Mouse (Mus musculus): ENCODE results near the gene Olfr1204. TPM values are rescaled to one million over a fixed set of nuclear protein-coding genes. Genes with fewer than 3 reads are reported as not detected.

Gene Olfr1204
- not detected in 2 replicates for polyA plus RNA-seq (2016; fragmentation: Nextera tagmentation; extraction: Ambion mirVana)

DNA sequence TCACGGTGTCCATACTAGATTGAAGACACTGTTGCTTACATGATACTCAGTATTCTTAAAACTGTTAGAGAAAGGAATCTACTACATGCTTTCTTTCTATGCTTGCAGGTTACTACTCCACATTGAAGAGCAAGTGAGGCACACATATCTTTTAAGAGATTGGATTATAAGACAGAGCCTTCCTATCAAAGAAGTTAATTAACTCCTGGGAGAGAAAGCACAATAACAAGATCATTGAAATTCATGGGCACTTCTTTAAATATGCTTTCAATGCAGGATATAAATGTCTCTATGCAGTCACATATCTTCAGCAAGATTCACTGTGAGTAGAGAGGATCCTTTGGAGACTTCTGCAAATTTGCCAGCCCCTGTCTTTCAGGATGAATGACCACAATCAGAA lies at the start of gene Olfr1204:
Gene Olfr1204, plus strand, starts transcription at position 301 of the 400 bp plus-strand sequence.
- Histone ChIP-seq H3K27me3 (ENCODE audit: insufficient read depth, poor library complexity, severe bottlenecking) (no peaks in the 10 kb centered on the region), H3K9me3 (no peaks in the 10 kb centered on the region), H3K4me3 (no peak within 1 kb of the TSS), H3K36me3 (no peaks in the 10 kb centered on the region), H3K27ac (no peak within 1 kb of the TSS), H3K4me1 (no peaks in the 10 kb centered on the region)
- 88% methylated on average over 1 of the region's 1 CpGs for WGBS
- no peak for DNase-seq (ENCODE audit: low spot score)

- DNase-seq (ENCODE audit: low spot score) = no peak
- Histone ChIP-seq H3K4me3 (no peak within 1 kb of the TSS), H3K36me3 (no peaks in the 10 kb centered on the region), H3K4me1 (no peaks in the 10 kb centered on the region), H3K9me3 (no peaks in the 10 kb centered on the region), H3K27ac (no peak within 1 kb of the TSS), H3K27me3 (ENCODE audit: insufficient read depth, poor library complexity, severe bottlenecking) (no peaks in the 10 kb centered on the region)
- 80% methylated on average over 1 of the region's 1 CpGs for WGBS
Measured at GRCm38 (mm10) chr2:88814196-88814595, 34.9 kb upstream of the Olfr1204 start, which contains the start of gene Olfr1202. Olfr1202 (plus strand) TSS chr2:88814496.

GRCm38 (mm10) chr2:88829437-88829836 lies 19.7 kb upstream of the Olfr1204 start, which contains the start of gene Olfr1205:
Olfr1205 (plus strand) TSS chr2:88829737.
- Histone ChIP-seq H3K4me1 (no peaks in the 10 kb centered on the region), H3K9me3 (no peaks in the 10 kb centered on the region), H3K4me3 (no peak within 1 kb of the TSS), H3K27ac (no peak within 1 kb of the TSS), H3K36me3 (no peaks in the 10 kb centered on the region), H3K27me3 (ENCODE audit: insufficient read depth, poor library complexity, severe bottlenecking) (no peaks in the 10 kb centered on the region)
- WGBS = 84% methylated on average over 2 of the region's 2 CpGs
- no peak for DNase-seq (ENCODE audit: low spot score)

DNA sequence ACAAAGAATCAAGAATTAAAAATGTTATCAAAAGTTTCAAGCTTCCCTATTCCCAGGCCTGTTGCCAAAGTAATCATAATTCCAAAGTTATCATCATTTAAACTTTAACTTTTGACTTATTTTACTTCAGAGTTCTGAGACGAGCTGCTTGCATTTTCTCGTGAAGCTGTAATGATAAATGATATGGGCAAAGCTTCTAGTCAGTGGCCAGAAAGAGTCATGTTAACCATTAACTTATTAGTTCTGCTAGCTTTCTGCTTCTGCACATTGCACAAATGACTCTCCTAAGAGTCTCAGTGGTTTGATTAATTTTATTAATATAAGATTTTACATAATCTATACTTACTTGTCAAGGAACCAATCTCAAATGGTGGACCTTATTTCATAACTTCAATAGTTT lies 10.6 kb upstream of the Olfr1204 start:
- H3K4me3 ChIP-seq = no peak overlapping the region
- 82% methylated on average over 2 of the region's 2 CpGs for WGBS
- no peak for DNase-seq (ENCODE audit: low spot score)
- H3K36me3 ChIP-seq = no peaks in the 10 kb centered on the region
- no peaks in the 10 kb centered on the region for H3K9me3 ChIP-seq
- no peaks in the 10 kb centered on the region for H3K27me3 ChIP-seq (ENCODE audit: insufficient read depth, poor library complexity, severe bottlenecking)
- H3K27ac ChIP-seq = no peak overlapping the region
- no peaks in the 10 kb centered on the region for H3K4me1 ChIP-seq

DNA sequence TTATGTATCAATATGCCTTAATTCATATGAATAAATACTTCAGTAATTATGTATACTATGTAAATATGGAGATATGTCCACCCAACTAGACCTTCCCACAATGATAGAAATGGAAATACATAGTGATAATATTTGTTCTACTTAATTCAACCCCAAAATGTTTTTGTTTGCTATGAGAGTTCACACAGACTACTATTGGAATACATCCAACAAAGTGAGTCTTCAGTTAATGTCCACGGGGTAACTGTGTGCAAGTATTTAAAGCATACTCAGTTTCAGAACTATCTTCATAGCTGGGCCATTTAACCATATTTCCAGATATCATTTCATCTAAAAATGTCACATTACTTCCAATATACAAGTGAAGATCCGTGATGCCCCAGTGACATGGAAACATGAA lies 13.8 kb downstream of the Olfr1204 start, which contains the start of gene Olfr1206:
Gene Olfr1206, plus strand, starts transcription at position 301 of the 400 bp plus-strand sequence.
- H3K27me3 ChIP-seq (ENCODE audit: insufficient read depth, poor library complexity, severe bottlenecking) = no peaks in the 10 kb centered on the region
- H3K36me3 ChIP-seq = no peaks in the 10 kb centered on the region
- no peak for DNase-seq (ENCODE audit: low spot score)
- WGBS = 81% methylated on average over 2 of the region's 2 CpGs
- no peaks in the 10 kb centered on the region for H3K4me1 ChIP-seq
- H3K9me3 ChIP-seq = no peaks in the 10 kb centered on the region
- no peak within 1 kb of the TSS for H3K4me3 ChIP-seq
- H3K27ac ChIP-seq = no peak within 1 kb of the TSS

DNA sequence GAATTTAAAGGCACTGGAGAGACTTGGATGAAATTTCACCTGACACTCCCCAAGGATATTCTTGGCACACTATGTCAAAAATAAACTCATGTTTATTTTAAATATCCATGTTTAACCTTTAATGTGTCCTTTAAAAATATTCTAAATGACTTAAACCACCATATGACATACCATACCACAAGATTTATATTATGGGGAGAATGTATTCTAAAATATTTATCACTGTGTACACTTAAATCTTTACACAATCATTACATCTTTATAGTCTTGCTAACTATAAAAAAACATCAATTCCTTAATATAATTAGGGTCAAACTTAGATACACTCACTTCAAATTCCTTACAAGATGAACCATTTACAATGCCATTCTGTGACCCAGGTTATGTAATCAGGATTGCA lies 53.1 kb downstream of the Olfr1204 start, which contains the start of gene Olfr1208:
Gene Olfr1208, minus strand, starts transcription at position 101 of the 400 bp plus-strand sequence.
- H3K27ac ChIP-seq = no peak within 1 kb of the TSS
- H3K4me3 ChIP-seq = no peak within 1 kb of the TSS
- DNase-seq (ENCODE audit: low spot score) = no peak

More for the DNA sequence above, 53.1 kb downstream of the Olfr1204 start, which contains the start of gene Olfr1208:
- Histone ChIP-seq H3K36me3 (no peaks in the 10 kb centered on the region), H3K9me3 (no peaks in the 10 kb centered on the region), H3K27me3 (ENCODE audit: insufficient read depth, poor library complexity, severe bottlenecking) (no peaks in the 10 kb centered on the region), H3K4me1 (no peaks in the 10 kb centered on the region)

Other genes with a start within 250 kb of the Olfr1204 start
- gene Olfr1191-ps1, start 208.8 kb upstream of the Olfr1204 start, polyA plus RNA-seq (2016; fragmentation: Nextera tagmentation; extraction: Ambion mirVana) = not detected in 2 replicates
- gene Olfr1192-ps1, start 200.8 kb upstream of the Olfr1204 start, polyA plus RNA-seq (2016; fragmentation: Nextera tagmentation; extraction: Ambion mirVana) = not detected in 2 replicates
- gene Olfr1193, start 173.7 kb upstream of the Olfr1204 start, polyA plus RNA-seq (2016; fragmentation: Nextera tagmentation; extraction: Ambion mirVana) = not detected in 2 replicates
- gene Olfr1195, start 160.1 kb upstream of the Olfr1204 start, polyA plus RNA-seq (2016; fragmentation: Nextera tagmentation; extraction: Ambion mirVana) = not detected in 2 replicates
- gene Olfr1196, start 144.7 kb upstream of the Olfr1204 start, polyA plus RNA-seq (2016; fragmentation: Nextera tagmentation; extraction: Ambion mirVana) = not detected in 2 replicates
- not detected in 2 replicates for gene Olfr1197, start 116.9 kb upstream of the Olfr1204 start, polyA plus RNA-seq (2016; fragmentation: Nextera tagmentation; extraction: Ambion mirVana)
- not detected in 2 replicates for gene Olfr1198, start 97.9 kb upstream of the Olfr1204 start, polyA plus RNA-seq (2016; fragmentation: Nextera tagmentation; extraction: Ambion mirVana)
- not detected in 2 replicates for gene Olfr1199, start 88.8 kb upstream of the Olfr1204 start, polyA plus RNA-seq (2016; fragmentation: Nextera tagmentation; extraction: Ambion mirVana)
- not detected in 2 replicates for gene Olfr1200, start 78.8 kb upstream of the Olfr1204 start, polyA plus RNA-seq (2016; fragmentation: Nextera tagmentation; extraction: Ambion mirVana)
- gene Olfr1201, start 56.3 kb upstream of the Olfr1204 start, polyA plus RNA-seq (2016; fragmentation: Nextera tagmentation; extraction: Ambion mirVana) = not detected in 2 replicates
- not detected in 2 replicates for gene Olfr1202, start 34.8 kb upstream of the Olfr1204 start, polyA plus RNA-seq (2016; fragmentation: Nextera tagmentation; extraction: Ambion mirVana)
- not detected in 2 replicates for gene Olfr1205, start 19.6 kb upstream of the Olfr1204 start, polyA plus RNA-seq (2016; fragmentation: Nextera tagmentation; extraction: Ambion mirVana)
- not detected in 2 replicates for gene Olfr1206, start 13.9 kb downstream of the Olfr1204 start, polyA plus RNA-seq (2016; fragmentation: Nextera tagmentation; extraction: Ambion mirVana)
- not detected in 2 replicates for gene Olfr1208, start 53.0 kb downstream of the Olfr1204 start, polyA plus RNA-seq (2016; fragmentation: Nextera tagmentation; extraction: Ambion mirVana)
- gene Olfr1209, start 65.9 kb downstream of the Olfr1204 start, polyA plus RNA-seq (2016; fragmentation: Nextera tagmentation; extraction: Ambion mirVana) = not detected in 2 replicates
- gene Olfr1211, start 88.8 kb downstream of the Olfr1204 start, polyA plus RNA-seq (2016; fragmentation: Nextera tagmentation; extraction: Ambion mirVana) = not detected in 2 replicates
- not detected in 2 replicates for gene Olfr1212, start 104.7 kb downstream of the Olfr1204 start, polyA plus RNA-seq (2016; fragmentation: Nextera tagmentation; extraction: Ambion mirVana)
- gene Gm13762, start 131.0 kb downstream of the Olfr1204 start, polyA plus RNA-seq (2016; fragmentation: Nextera tagmentation; extraction: Ambion mirVana) = not detected in 2 replicates
- gene Olfr1214, start 143.4 kb downstream of the Olfr1204 start, polyA plus RNA-seq (2016; fragmentation: Nextera tagmentation; extraction: Ambion mirVana) = not detected in 2 replicates
- not detected in 2 replicates for gene Olfr1215, start 157.7 kb downstream of the Olfr1204 start, polyA plus RNA-seq (2016; fragmentation: Nextera tagmentation; extraction: Ambion mirVana)
- gene Olfr1216, start 169.0 kb downstream of the Olfr1204 start, polyA plus RNA-seq (2016; fragmentation: Nextera tagmentation; extraction: Ambion mirVana) = not detected in 2 replicates
- not detected in 2 replicates for gene Olfr1217, start 182.8 kb downstream of the Olfr1204 start, polyA plus RNA-seq (2016; fragmentation: Nextera tagmentation; extraction: Ambion mirVana)
- not detected in 2 replicates for gene Olfr1218, start 211.9 kb downstream of the Olfr1204 start, polyA plus RNA-seq (2016; fragmentation: Nextera tagmentation; extraction: Ambion mirVana)
- not detected in 2 replicates for gene Olfr1219, start 234.2 kb downstream of the Olfr1204 start, polyA plus RNA-seq (2016; fragmentation: Nextera tagmentation; extraction: Ambion mirVana)